ENCODE assay signal across 8 mouse cellular contexts in the genomic region with DNA sequence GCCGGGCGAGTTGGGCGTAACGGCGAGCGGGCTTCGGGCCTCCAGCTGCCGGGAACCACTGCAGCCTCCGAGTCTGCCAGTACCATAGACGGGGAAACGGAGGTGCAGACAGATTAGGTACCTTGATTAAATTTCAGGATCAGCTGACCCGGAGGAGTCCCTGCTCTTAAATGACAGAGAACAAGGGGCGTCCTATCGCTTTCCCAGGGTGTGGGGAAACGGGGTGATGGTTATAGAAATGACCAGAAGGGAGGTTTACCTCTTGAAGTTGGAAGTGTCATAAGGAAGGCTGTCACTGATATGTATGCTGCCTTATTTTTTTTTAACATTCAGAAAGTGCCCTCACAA. TPM values are rescaled to one million over a fixed set of nuclear protein-coding genes. Genes with fewer than 3 reads are reported as not detected.
DNase-seq lines count a peak whose midpoint lies in the region; ATAC-seq and TF ChIP-seq lines count a peak whose summit lies in the region.

No protein-coding gene starts in this region.

- H3K9me3 ChIP-seq in heart, embryonic 14.5 days (ENCODE audit: control insufficient read depth, low read length), result no peaks in the 10 kb centered on the region
- H3K9me3 ChIP-seq in ES-E14 (ENCODE audit: control insufficient read depth, insufficient read depth, low read depth, low read length), result no peaks in the 10 kb centered on the region
- H3K9me3 ChIP-seq in forebrain, postnatal 0 days (ENCODE audit: low read length), result no peaks in the 10 kb centered on the region

- peak overlapping the region; percentile 67 to 74 for H3K4me3 ChIP-seq in heart, embryonic 14.5 days (ENCODE audit: control insufficient read depth in 1 of 2, insufficient read depth in 1 of 2, low read depth in 1 of 2, low read length in 2 of 2)
- H3K4me3 ChIP-seq in ES-E14 (ENCODE audit: insufficient read depth in 1 of 2, low read depth in 1 of 2, low read length in 2 of 2, poor library complexity in 1 of 2, severe bottlenecking in 1 of 2) (peak overlapping the region; percentile 83 to 99), macrophage (ENCODE audit: inconsistent target) (peak overlapping the region; percentile 72)
- peak overlapping the region; percentile 88 for H3K4me3 ChIP-seq in forebrain, postnatal 0 days (ENCODE audit: low read depth, low read length)

- peak overlapping the region; percentile 40 to 91 for H3K27ac ChIP-seq in heart, embryonic 14.5 days (replicated peaks in 1 of 2; ENCODE audit: control insufficient read depth in 1 of 2, insufficient read depth in 1 of 2, low read depth in 2 of 2, low read length in 2 of 2)
- H3K27ac ChIP-seq in ES-E14 (ENCODE audit: insufficient read depth, low read depth, low read length, poor library complexity, severe bottlenecking) (peak overlapping the region; percentile 87), macrophage (peak overlapping the region; percentile 17)
- peak overlapping the region; percentile 95 for H3K27ac ChIP-seq in forebrain, postnatal 0 days (ENCODE audit: low read depth, low read length)

- no peaks in the 10 kb centered on the region for H3K27me3 ChIP-seq in heart, embryonic 14.5 days (ENCODE audit: control insufficient read depth, insufficient read depth, low read length)
- H3K27me3 ChIP-seq in forebrain, postnatal 0 days (ENCODE audit: insufficient read depth, low read length), result no peaks in the 10 kb centered on the region

- no peak for TF ChIP-seq CTCF in forebrain, postnatal 0 days (IDR thresholded peaks at IDR 0.05; ENCODE audit: low read depth)

- 1% methylated on average over 15 of the region's 15 CpGs for WGBS in heart, embryonic 14.5 days
- under 1% methylated on average over 15 of the region's 15 CpGs for WGBS in forebrain, postnatal 0 days
- WGBS in macrophage (ENCODE audit: missing documents), result under 1% methylated on average over 15 of the region's 15 CpGs

- ATAC-seq in heart, embryonic 14.5 days (ENCODE audit: insufficient number of reproducible peaks, insufficient read depth, low FRiP score, low read depth), result no peak
- no peak for ATAC-seq in forebrain, postnatal 0 days

- H3K4me2 ChIP-seq in heart, embryonic 14.5 days (ENCODE audit: low read length), result peak overlapping the region; percentile 85
- peak overlapping the region; percentile 65 for H3K4me2 ChIP-seq in forebrain, postnatal 0 days (ENCODE audit: low read depth)

- peaks cover 51% of the 10 kb centered on the region for H3K36me3 ChIP-seq in heart, embryonic 14.5 days (ENCODE audit: control insufficient read depth, insufficient read depth, low read length)
- peaks cover 27% of the 10 kb centered on the region for H3K36me3 ChIP-seq in ES-E14 (ENCODE audit: control insufficient read depth, insufficient read depth, low read length, poor library complexity, severe bottlenecking)
- peaks cover 45% of the 10 kb centered on the region for H3K36me3 ChIP-seq in forebrain, postnatal 0 days (ENCODE audit: insufficient read depth)
- H3K36me3 ChIP-seq in macrophage (ENCODE audit: inconsistent target), result peaks cover 8% of the 10 kb centered on the region; the same call in 1 of the 2 replicates

- peaks cover 6 to 19% of the 10 kb centered on the region in 2 experiments for H3K4me1 ChIP-seq in heart, embryonic 14.5 days (ENCODE audit: control insufficient read depth in 2 of 2, insufficient read depth in 2 of 2, low read length in 2 of 2)
- H3K4me1 ChIP-seq in ES-E14 (ENCODE audit: control insufficient read depth in 2 of 2, insufficient read depth in 2 of 2, low read length in 2 of 2, poor library complexity in 1 of 2), result peaks cover 0 to 5% of the 10 kb centered on the region in 2 experiments; a peak in 1 of 4 replicates
- H3K4me1 ChIP-seq in forebrain, postnatal 0 days (ENCODE audit: insufficient read depth), result peaks cover 14% of the 10 kb centered on the region

- peak overlapping the region; percentile 88 for H3K9ac ChIP-seq in heart, embryonic 14.5 days (ENCODE audit: low read length)
- H3K9ac ChIP-seq in ES-E14 (ENCODE audit: insufficient read depth, low read depth, low read length, poor library complexity, severe bottlenecking), result peak overlapping the region; percentile 97
- H3K9ac ChIP-seq in forebrain, postnatal 0 days, result peak overlapping the region; percentile 85

- DNase-seq in heart, adult 8-10 months (ENCODE audit: low spot score), result no peak
- no peak for DNase-seq in ES-E14 (ENCODE audit: low read depth, low spot score)
- no peak for DNase-seq in forebrain, postnatal 0 days
- no peak for DNase-seq in left cerebral cortex, adult 9 months (ENCODE audit: low spot score in 2 of 2)
- no peak for DNase-seq in frontal cortex, postnatal 25 days (ENCODE audit: low spot score in 2 of 2)
- no peak for DNase-seq in spleen, adult 18-20 months

- in situ Hi-C loops in ES-E14 (cut with MboI; ENCODE audit: low sequenced_read_pairs in 2 of 2, unreplicated experiment in 2 of 2), result no loop called here

- H3K79me2 ChIP-seq in macrophage (ENCODE audit: inconsistent target), result peaks cover 22% of the 10 kb centered on the region

TF ChIP-seq in ES-E14, 5 proteins besides CTCF, POLR2A, EP300 and RAD21:
- no peak for TF ChIP-seq MAFK (IDR thresholded peaks at IDR 0.05; ENCODE audit: insufficient read depth, low read depth, low read length)
- no peak for TF ChIP-seq ZNF384 (IDR thresholded peaks at IDR 0.05; ENCODE audit: low read depth, low read length)
- no peak for TF ChIP-seq ZC3H11A (IDR thresholded peaks at IDR 0.05; ENCODE audit: borderline replicate concordance, low read depth, low read length)
- no peak for TF ChIP-seq HCFC1 (IDR thresholded peaks at IDR 0.05; ENCODE audit: borderline replicate concordance, insufficient read depth, low read length)
- TF ChIP-seq CHD2 (IDR thresholded peaks at IDR 0.05; ENCODE audit: low read depth, low read length), result no peak
TF ChIP-seq in ES-E14: peak in this region for 0.

RNA-seq across cellular contexts. Expression of a gene that starts 0.5 kb away (rescaled TPM):
- 12.1 and 16.5 TPM in 2 replicates for polyA plus RNA-seq in heart, embryonic 14.5 days (2014; fragmentation: Nextera tagmentation; extraction: Ambion mirVana)
- 1 to 10 TPM; 6.8 to 9.0 (median 7.4) TPM for total RNA-seq in heart, adult 8-10 months (2022)
- 58.9 and 61.8 TPM in 2 replicates for total RNA-seq in ES-E14 (2012; rRNA removed)
- total RNA-seq in forebrain, postnatal 0 days (2014; rRNA removed), result 108 and 136 TPM in 2 replicates
- polyA plus RNA-seq in forebrain, postnatal 0 days (2015; fragmentation: Nextera tagmentation; extraction: Ambion mirVana), result 119 and 122 TPM in 2 replicates
- total RNA-seq in macrophage (2018; cell fraction: chromatin; rRNA removed), result 10 to 100 TPM in 3 of 26 experiments, 1 to 10 TPM in 23; 1.3 to 13.3 (median 5.4) TPM
- 1 to 10 TPM; 1.6 to 5.9 (median 3.2) TPM for total RNA-seq in macrophage (2018; cell fraction: cytosol; rRNA removed)
- total RNA-seq in macrophage (2018; cell fraction: nucleus; rRNA removed), result 10 to 100 TPM in 6 of 26 experiments, 1 to 10 TPM in 20; 1.2 to 16.9 (median 5.3) TPM
- 1.4 to 8.6 TPM (median 4.8 TPM) in 3 replicates for polyA plus RNA-seq in macrophage (2018)

RNA-seq across cellular contexts. Expression of a gene that starts 0.7 kb away (rescaled TPM):
- 23.1 and 29.1 TPM in 2 replicates for polyA plus RNA-seq in heart, embryonic 14.5 days (2014; fragmentation: Nextera tagmentation; extraction: Ambion mirVana)
- 10 to 100 TPM; 39.4 to 47.4 (median 41.7) TPM for total RNA-seq in heart, adult 8-10 months (2022)
- total RNA-seq in ES-E14 (2012; rRNA removed), result 45.5 and 57.6 TPM in 2 replicates
- total RNA-seq in forebrain, postnatal 0 days (2014; rRNA removed), result 119 and 129 TPM in 2 replicates
- polyA plus RNA-seq in forebrain, postnatal 0 days (2015; fragmentation: Nextera tagmentation; extraction: Ambion mirVana), result 50.9 and 65.0 TPM in 2 replicates
- 100 to 1,000 TPM in 18 of 26 experiments, 10 to 100 TPM in 8; 63.8 to 195 (median 127) TPM for total RNA-seq in macrophage (2018; cell fraction: chromatin; rRNA removed)
- 10 to 100 TPM in 20 of 26 experiments, 1 to 10 TPM in 6; 5.2 to 21.9 (median 12.6) TPM for total RNA-seq in macrophage (2018; cell fraction: cytosol; rRNA removed)
- 100 to 1,000 TPM in 3 of 26 experiments, 10 to 100 TPM in 23; 31.3 to 107 (median 60.1) TPM for total RNA-seq in macrophage (2018; cell fraction: nucleus; rRNA removed)
- 4.7 to 13.3 TPM (median 13.0 TPM) in 3 replicates for polyA plus RNA-seq in macrophage (2018)

RNA-seq across cellular contexts. Expression of a gene that starts 22.6 kb away (rescaled TPM):
- 5.8 and 7.1 TPM in 2 replicates for polyA plus RNA-seq in heart, embryonic 14.5 days (2014; fragmentation: Nextera tagmentation; extraction: Ambion mirVana)
- total RNA-seq in heart, adult 8-10 months (2022), result 10 to 100 TPM; 43.7 to 67.9 (median 57.0) TPM
- total RNA-seq in ES-E14 (2012; rRNA removed), result 5.8 and 7.5 TPM in 2 replicates
- total RNA-seq in forebrain, postnatal 0 days (2014; rRNA removed), result 11.7 and 12.0 TPM in 2 replicates
- polyA plus RNA-seq in forebrain, postnatal 0 days (2015; fragmentation: Nextera tagmentation; extraction: Ambion mirVana), result 4.6 and 6.2 TPM in 2 replicates
- 1 to 10 TPM in 17 of 26 experiments, under 1 TPM in 8, not detected in 1; 0.50 to 7.2 (median 2.1) TPM for total RNA-seq in macrophage (2018; cell fraction: chromatin; rRNA removed)
- 1 to 10 TPM in 16 of 26 experiments, under 1 TPM in 10; 0.33 to 1.7 (median 1.1) TPM for total RNA-seq in macrophage (2018; cell fraction: cytosol; rRNA removed)
- total RNA-seq in macrophage (2018; cell fraction: nucleus; rRNA removed), result 1 to 10 TPM in 17 of 26 experiments, under 1 TPM in 9; 0.29 to 7.7 (median 1.8) TPM
- polyA plus RNA-seq in macrophage (2018), result 1.1 to 1.2 TPM (median 1.1 TPM) in 3 replicates

RNA-seq across cellular contexts. Expression of a gene that starts 47.9 kb away (rescaled TPM):
- 22.2 and 25.0 TPM in 2 replicates for polyA plus RNA-seq in heart, embryonic 14.5 days (2014; fragmentation: Nextera tagmentation; extraction: Ambion mirVana)
- total RNA-seq in heart, adult 8-10 months (2022), result 1 to 10 TPM; 7.8 to 9.1 (median 8.0) TPM
- total RNA-seq in ES-E14 (2012; rRNA removed), result 34.4 and 39.0 TPM in 2 replicates
- 27.2 and 34.7 TPM in 2 replicates for total RNA-seq in forebrain, postnatal 0 days (2014; rRNA removed)
- 20.2 and 23.9 TPM in 2 replicates for polyA plus RNA-seq in forebrain, postnatal 0 days (2015; fragmentation: Nextera tagmentation; extraction: Ambion mirVana)
- total RNA-seq in macrophage (2018; cell fraction: chromatin; rRNA removed), result 100 to 1,000 TPM in 9 of 26 experiments, 10 to 100 TPM in 17; 37.1 to 291 (median 84.2) TPM
- total RNA-seq in macrophage (2018; cell fraction: cytosol; rRNA removed), result 10 to 100 TPM; 19.5 to 52.5 (median 35.1) TPM
- total RNA-seq in macrophage (2018; cell fraction: nucleus; rRNA removed), result 100 to 1,000 TPM in 3 of 26 experiments, 10 to 100 TPM in 23; 23.7 to 133 (median 57.2) TPM
- 26.3 to 47.9 TPM (median 46.2 TPM) in 3 replicates for polyA plus RNA-seq in macrophage (2018)

Comparison
In these comparisons a context has a peak if more than half of its experiments do, and no peak if none do; other contexts are left out.
1. H3K27ac ChIP-seq: peak in every context shown above with its lines; median percentile 95 in forebrain, postnatal 0 days; 87 in ES-E14; 66 in heart, embryonic 14.5 days; 17 in macrophage.